Mouse (Mus musculus): Measurements from ENCODE around the gene Susd6.

GRCm38 (mm10) chr12:80878093-80878430 lies 87.8 kb downstream of the Susd6 start:
- TF ChIP-seq POLR2A (IDR thresholded peaks at IDR 0.05; ENCODE audit: insufficient read depth, low read length), result no peak
- no peak for TF ChIP-seq CTCF (IDR thresholded peaks at IDR 0.05; ENCODE audit: low read depth, low read length)
- TF ChIP-seq EP300 (IDR thresholded peaks at IDR 0.05; ENCODE audit: insufficient read depth, low read depth, low read length), result no peak

All from ES-Bruce4 (cell line).